ENCODE assay signal across 32 mouse cellular contexts in genomic region chr13:62884536-62884935, GRCm38 (mm10). TPM values are rescaled to one million over a fixed set of nuclear protein-coding genes. Genes with fewer than 3 reads are reported as not detected.
"Had no signal": no experiment of that assay in that cellular context is flagged by ENCODE, and none has a peak within 500 bp of the region (broad histone marks: within the 10 kb centered on the region; RNA-seq: fewer than 3 reads in every experiment).

No protein-coding gene starts in this region.

- DNase-seq: forebrain, postnatal 0 days; gastrocnemius, postnatal 14 days; gastrocnemius, postnatal 36 days; heart, adult 2 months; heart, postnatal 14 days; heart, postnatal 36 days; kidney, adult 8-10 months; kidney, postnatal 14 days; kidney, postnatal 36 days; layer of hippocampus, adult 9-11 months; layer of hippocampus, postnatal 36 days; left cerebral cortex, postnatal 4 days; liver, embryonic 13.5 days had no signal

- H3K27ac ChIP-seq: forebrain, embryonic 15.5 days; heart, adult 2 months; heart, embryonic 13.5 days; heart, embryonic 15.5 days; hindbrain, embryonic 13.5 days; hindbrain, embryonic 15.5 days; hindbrain, postnatal 0 days; kidney, postnatal 0 days; limb, embryonic 13.5 days; liver, embryonic 13.5 days; liver, embryonic 15.5 days had no signal

- ATAC-seq: forebrain, embryonic 15.5 days; forebrain, postnatal 0 days; hindbrain, postnatal 0 days; intestine, embryonic 16.5 days had no signal

- H3K36me3 ChIP-seq: forebrain, embryonic 15.5 days; heart, embryonic 13.5 days; heart, embryonic 15.5 days; hindbrain, embryonic 13.5 days; hindbrain, embryonic 15.5 days; limb, embryonic 13.5 days; limb, embryonic 15.5 days; liver, embryonic 13.5 days; liver, embryonic 15.5 days had no signal

- H3K4me3 ChIP-seq: forebrain, embryonic 15.5 days; heart, adult 2 months; heart, embryonic 13.5 days; heart, embryonic 15.5 days; hindbrain, embryonic 13.5 days; hindbrain, embryonic 15.5 days; limb, embryonic 13.5 days; limb, embryonic 15.5 days; liver, embryonic 13.5 days; liver, embryonic 15.5 days had no signal

- H3K4me2 ChIP-seq: forebrain, embryonic 15.5 days; heart, embryonic 11.5 days; heart, embryonic 13.5 days; heart, embryonic 15.5 days; hindbrain, embryonic 13.5 days; hindbrain, embryonic 15.5 days; limb, embryonic 13.5 days; limb, embryonic 15.5 days; liver, embryonic 13.5 days; liver, embryonic 15.5 days had no signal

- H3K9me3 ChIP-seq: forebrain, embryonic 15.5 days; heart, embryonic 13.5 days; heart, embryonic 15.5 days; hindbrain, embryonic 13.5 days; hindbrain, embryonic 15.5 days; limb, embryonic 13.5 days; limb, embryonic 15.5 days; liver, embryonic 13.5 days; liver, embryonic 15.5 days had no signal

- H3K9ac ChIP-seq: forebrain, embryonic 15.5 days; forebrain, postnatal 0 days; heart, embryonic 13.5 days; heart, embryonic 15.5 days; hindbrain, embryonic 13.5 days; hindbrain, embryonic 15.5 days; limb, embryonic 13.5 days; limb, embryonic 15.5 days; liver, embryonic 13.5 days; liver, embryonic 15.5 days had no signal

RNA-seq across cellular contexts. Expression of gene Fbp1, which starts 3.5 kb away (rescaled TPM):
- total RNA-seq: forebrain, postnatal 0 days; gastrocnemius, postnatal 14 days; gastrocnemius, postnatal 36 days; heart, adult 2 months; heart, postnatal 14 days; heart, postnatal 36 days had no signal
- polyA plus RNA-seq: forebrain, embryonic 15.5 days; heart, embryonic 11.5 days; hindbrain, embryonic 11.5 days had no signal

RNA-seq across cellular contexts. Expression of gene Fbp2, which starts 26.3 kb away (rescaled TPM):
- total RNA-seq: hematopoietic stem cell, adult 5-6 weeks; layer of hippocampus, adult 18-20 months; layer of hippocampus, adult 8-10 months; layer of hippocampus, postnatal 36 days; left cerebral cortex, adult 18-20 months; left cerebral cortex, adult 8-10 months; left cerebral cortex, postnatal 25 days had no signal
- polyA plus RNA-seq: heart, embryonic 13.5 days; hindbrain, embryonic 11.5 days; liver, embryonic 13.5 days had no signal
